Mouse (Mus musculus) forebrain, embryonic 11.5 days (tissue): ENCODE results near the gene Wdr38. TPM values are rescaled to one million over a fixed set of nuclear protein-coding genes. Genes with fewer than 3 reads are reported as not detected.
A peak's percentile ranks its signal among the peaks of the same experiment; 100 is the strongest.

ENCODE experiments used
- ATAC-seq: fragments of 200-750 bp; cut with Nextera tagmentation; replicated peaks from 2 replicates; pipeline ENCODE4 v1.8.0; 2017; ENCODE audit warnings: moderate TSS enrichment; ENCODE audit not compliant: low FRiP score
- DNase-seq: peaks from one replicate; pipeline ENCODE4 v3.0.0-alpha.2; 2017; ENCODE audit warnings: low spot score
- H3K27ac ChIP-seq: fragments of 300-500 bp; sonication (generic); 2 replicates; pipeline ENCODE4 v1.5.1; 2014; ENCODE audit warnings: low read depth, low read length
- H3K27me3 ChIP-seq: fragments of 300-500 bp; sonication (generic); 2 replicates; pipeline ENCODE4 v1.6.1; 2014; ENCODE audit warnings: mild to moderate bottlenecking, low read length, mixed read lengths; ENCODE audit not compliant: control insufficient read depth, insufficient read depth
- H3K36me3 ChIP-seq: fragments of 300-500 bp; sonication (generic); 2 replicates; pipeline ENCODE4 v1.6.1; 2014; ENCODE audit warnings: mild to moderate bottlenecking, low read length, moderate library complexity, mixed read lengths; ENCODE audit not compliant: control insufficient read depth, insufficient read depth
- H3K4me1 ChIP-seq: fragments of 300-500 bp; sonication (generic); replicated peaks from 2 replicates; pipeline ENCODE4 v1.6.1; 2014; ENCODE audit warnings: low read length, mixed read lengths; ENCODE audit not compliant: control insufficient read depth, insufficient read depth
- H3K4me2 ChIP-seq: fragments of 300-500 bp; sonication (generic); 2 replicates; pipeline ENCODE4 v1.6.1; 2014; ENCODE audit warnings: low read depth, mild to moderate bottlenecking, low read length, moderate library complexity, mixed read lengths; ENCODE audit not compliant: severe bottlenecking
- H3K4me3 ChIP-seq: fragments of 300-500 bp; sonication (generic); 2 replicates; pipeline ENCODE4 v1.5.1; 2014; ENCODE audit warnings: low read depth, low read length
- H3K9ac ChIP-seq: fragments of 300-500 bp; sonication (generic); 2 replicates; pipeline ENCODE4 v1.6.1; 2014; ENCODE audit warnings: low read length
- H3K9me3 ChIP-seq: fragments of 300-500 bp; sonication (generic); 2 replicates; pipeline ENCODE4 v1.6.1; 2016; ENCODE audit warnings: low read length, mixed read lengths; ENCODE audit not compliant: control insufficient read depth
- WGBS: fragments of 180-500 bp; shearing (Covaris S2); extraction: QIAGEN DNeasy Blood & Tissue Kit; methylation state at CpG from one replicate; pipeline ENCODE4 v1.1.7; 2014; 5-methylcytosine and 5-hydroxymethylcytosine counted together
- polyA plus RNA-seq: library from polyadenylated mRNA; unstranded; fragments of >200 nt; fragmentation: Nextera tagmentation; extraction: Ambion mirVana; gene quantifications from 2 replicates; pipeline ENCODE4 v1.2.1, GENCODE M21; 2014

Wdr38 gene
- polyA plus RNA-seq, 1 experiment from 2014 or later: 1.8 TPM

- Histone ChIP-seq H3K27ac (no peak overlapping the region), H3K4me3 (peak overlapping the region; percentile 77), H3K36me3 (peaks cover 21% of the 10 kb centered on the region), H3K9me3 (no peaks in the 10 kb centered on the region), H3K9ac (no peak overlapping the region; the same call in 1 of the 2 replicates), H3K4me1 (peaks cover 17% of the 10 kb centered on the region), H3K27me3 (no peaks in the 10 kb centered on the region), H3K4me2 (peak overlapping the region; percentile 75)
- ATAC-seq: no peak
- 57% methylated on average over 8 of the region's 8 CpGs for WGBS
- no peak for DNase-seq
These were observed 5.8 kb downstream of the Wdr38 start for GRCm38 (mm10) chr2:39003106-39003505.

GRCm38 (mm10) chr2:39003512-39003911 lies 6.2 kb downstream of the Wdr38 start:
- 73% methylated on average over 5 of the region's 5 CpGs for WGBS

GRCm38 (mm10) chr2:39004372-39004771 lies 7.1 kb downstream of the Wdr38 start:
- Histone ChIP-seq H3K36me3 (peaks cover 21% of the 10 kb centered on the region), H3K9me3 (no peaks in the 10 kb centered on the region), H3K4me1 (peaks cover 21% of the 10 kb centered on the region), H3K9ac (peak overlapping the region; percentile 94), H3K4me3 (peak overlapping the region; percentile 77), H3K27ac (peak overlapping the region; percentile 82), H3K4me2 (peak overlapping the region; percentile 75), H3K27me3 (no peaks in the 10 kb centered on the region)
- ATAC-seq: no peak
- under 1% methylated on average over 11 of the region's 11 CpGs for WGBS
- DNase-seq: no peak

More at GRCm38 (mm10) chr2:39003512-39003911, 6.2 kb downstream of the Wdr38 start:
- Histone ChIP-seq H3K27me3 (no peaks in the 10 kb centered on the region), H3K4me2 (peak overlapping the region; percentile 75), H3K9ac (peak overlapping the region; percentile 94), H3K9me3 (no peaks in the 10 kb centered on the region), H3K36me3 (peaks cover 21% of the 10 kb centered on the region), H3K4me3 (peak overlapping the region; percentile 77), H3K4me1 (peaks cover 17% of the 10 kb centered on the region), H3K27ac (no peak overlapping the region)
- ATAC-seq: no peak
- DNase-seq: no peak

GRCm38 (mm10) chr2:39004880-39005435 lies 7.7 kb downstream of the Wdr38 start, which contains the start of gene Arpc5l:
Gene Arpc5l (plus strand): TSS chr2:39005348.
- Histone ChIP-seq H3K27me3 (no peaks in the 10 kb centered on the region), H3K4me1 (peaks cover 21% of the 10 kb centered on the region), H3K9ac (peak within 1 kb of the TSS; percentile 94), H3K27ac (peak within 1 kb of the TSS; percentile 82), H3K4me3 (peak within 1 kb of the TSS; percentile 77), H3K36me3 (peaks cover 21% of the 10 kb centered on the region), H3K4me2 (peak within 1 kb of the TSS; percentile 75), H3K9me3 (no peaks in the 10 kb centered on the region)
- DNase-seq: peak; percentile 95
- WGBS: under 1% methylated on average over 53 of the region's 58 CpGs
- peak; percentile 89 for ATAC-seq

GRCm38 (mm10) chr2:39005574-39006079 lies 8.4 kb downstream of the Wdr38 start, which contains the start of gene Rpl35:
Gene Rpl35 (minus strand): TSS chr2:39005624.
- Histone ChIP-seq H3K9me3 (no peaks in the 10 kb centered on the region), H3K9ac (peak within 1 kb of the TSS; percentile 94), H3K27me3 (no peaks in the 10 kb centered on the region), H3K27ac (peak within 1 kb of the TSS; percentile 82), H3K4me3 (peak within 1 kb of the TSS; percentile 77), H3K36me3 (peaks cover 17% of the 10 kb centered on the region), H3K4me1 (peaks cover 21% of the 10 kb centered on the region), H3K4me2 (peak within 1 kb of the TSS; percentile 75)
- DNase-seq (no peak), ATAC-seq (no peak)
- WGBS: 13% methylated on average over 15 of the region's 15 CpGs

GRCm38 (mm10) chr2:39006149-39006730 lies 9.0 kb downstream of the Wdr38 start:
- H3K27me3 ChIP-seq: no peaks in the 10 kb centered on the region
- no peak for ATAC-seq
- peaks cover 21% of the 10 kb centered on the region for H3K4me1 ChIP-seq

GRCm38 (mm10) chr2:39007865-39008264 lies 10.6 kb downstream of the Wdr38 start:
- H3K4me1 ChIP-seq: peaks cover 17% of the 10 kb centered on the region
- DNase-seq (peak; percentile 94), ATAC-seq (peak; percentile 86)
- H3K9me3 ChIP-seq: no peaks in the 10 kb centered on the region
- WGBS: under 1% methylated on average over 44 of the region's 44 CpGs
- H3K27ac ChIP-seq: peak overlapping the region; percentile 88
- peaks cover 8% of the 10 kb centered on the region for H3K36me3 ChIP-seq
- H3K4me3 ChIP-seq: peak overlapping the region; percentile 86
- H3K27me3 ChIP-seq: no peaks in the 10 kb centered on the region
- H3K4me2 ChIP-seq: peak overlapping the region; percentile 85
- H3K9ac ChIP-seq: peak overlapping the region; percentile 89

More at GRCm38 (mm10) chr2:39006149-39006730, 9.0 kb downstream of the Wdr38 start:
- Histone ChIP-seq H3K27ac (no peak overlapping the region), H3K4me3 (peak overlapping the region; percentile 77; the same call in 1 of the 2 replicates), H3K4me2 (peak overlapping the region; percentile 75; the same call in 1 of the 2 replicates), H3K9ac (no peak overlapping the region), H3K36me3 (peaks cover 16% of the 10 kb centered on the region), H3K9me3 (no peaks in the 10 kb centered on the region)
- whole genome bisulfite sequencing: 91% methylated on average over 14 of the region's 14 CpGs
- no peak for DNase-seq

- Histone ChIP-seq H3K4me2 (peak overlapping the region; percentile 85), H3K36me3 (peaks cover 4% of the 10 kb centered on the region; the same call in 1 of the 2 replicates), H3K9ac (peak overlapping the region; percentile 89), H3K4me1 (peaks cover 13% of the 10 kb centered on the region), H3K27me3 (no peaks in the 10 kb centered on the region), H3K9me3 (no peaks in the 10 kb centered on the region), H3K27ac (peak overlapping the region; percentile 79), H3K4me3 (peak overlapping the region; percentile 86)
- WGBS: under 1% methylated on average over 25 of the region's 25 CpGs
- ATAC-seq: peak; percentile 44
- no peak for DNase-seq
These were observed 11.1 kb downstream of the Wdr38 start for GRCm38 (mm10) chr2:39008350-39008851.
